Mouse (Mus musculus) left cerebral cortex, adult 2 months (tissue): ENCODE results near the gene Dcdc2b. TPM values are rescaled to one million over a fixed set of nuclear protein-coding genes. Genes with fewer than 3 reads are reported as not detected.

Experiments
- DNase-seq, 2 experiments: peaks; one replicate each; pipeline ENCODE4 v3.0.0; 2021 to 2022; ENCODE audit warnings: low spot score in 2 of 2, mixed read lengths in 1 of 2; ENCODE audit errors: extremely low spot score in 1 of 2
- H3K27ac ChIP-seq: fragments of 200-600 bp; 2 replicates; pipeline ENCODE4 v1.8.1; 2022
- H3K4me3 ChIP-seq: fragments of 200-600 bp; 2 replicates; pipeline ENCODE4 v1.8.1; 2022
- CTCF ChIP-seq: fragments of 200-600 bp; IDR thresholded peaks from 2 replicates; pipeline ENCODE4 v1.8.1; 2022; ENCODE audit warnings: antibody characterized with exemption, mild to moderate bottlenecking, moderate library complexity
- intact Hi-C: fragments of 180-260 bp; cut with DNase I; formaldehyde crosslinking; loops from one replicate; pipeline ENCODE4 v1.15.1; 2025
- total RNA-seq, 2 experiments: library from RNA; stranded (reverse); gene quantifications; 2 replicates each; pipeline ENCODE4 v1.2.3; 2021

The Dcdc2b gene
- total RNA-seq, 2 experiments from 2014 or later, result 5.7 to 6.2 TPM

- no peak overlapping the region for H3K4me3 ChIP-seq
- intact Hi-C loops, result no loop called here
- DNase-seq, result no peak
- TF ChIP-seq CTCF, result no peak
- H3K27ac ChIP-seq, result no peak overlapping the region
Observed at GRCm38 (mm10) chr4:129631867-129632266, 17.8 kb upstream of the Dcdc2b start.

GRCm38 (mm10) chr4:129630944-129631343 is 16.9 kb upstream of the Dcdc2b start:
- Histone ChIP-seq H3K27ac (no peak overlapping the region), H3K4me3 (no peak overlapping the region)
- intact Hi-C loops, result no loop called here
- DNase-seq, result no peak
- TF ChIP-seq CTCF, result no peak

- no peak for TF ChIP-seq CTCF
- no peak overlapping the region for H3K4me3 ChIP-seq
- intact Hi-C loops, result no loop called here
- H3K27ac ChIP-seq, result peak overlapping the region; percentile 93; the same call in 1 of the 2 replicates
- no peak for DNase-seq
Observed at GRCm38 (mm10) chr4:129626035-129626434, 12.0 kb upstream of the Dcdc2b start.

GRCm38 (mm10) chr4:129625496-129625895 is 11.4 kb upstream of the Dcdc2b start:
- Histone ChIP-seq H3K4me3 (no peak overlapping the region), H3K27ac (peak overlapping the region; percentile 93)
- no peak for TF ChIP-seq CTCF
- no peak for DNase-seq
- intact Hi-C loops, result loop anchor here (2.0 kb wide), 1 partner anchor 15 kb away; the partner anchor contains the start of gene Txlna

GRCm38 (mm10) chr4:129625029-129625370 is 10.9 kb upstream of the Dcdc2b start:
- peak overlapping the region; percentile 80 for H3K4me3 ChIP-seq
- no peak for TF ChIP-seq CTCF
- intact Hi-C loops, result loop anchor here (2.0 kb wide), 1 partner anchor 16 kb away; the partner anchor contains the start of gene Txlna
- peak overlapping the region; percentile 93 for H3K27ac ChIP-seq
- peak; percentile 52 to 65 for DNase-seq

GRCm38 (mm10) chr4:129624281-129625028 is 10.4 kb upstream of the Dcdc2b start:
- Histone ChIP-seq H3K27ac (peak overlapping the region; percentile 97), H3K4me3 (peak overlapping the region; percentile 80)
- intact Hi-C loops, result loop anchor here (2.0 kb wide), 1 partner anchor 16 kb away; the partner anchor contains the start of gene Txlna
- no peak for TF ChIP-seq CTCF
- peak; percentile 82 to 86 for DNase-seq

- intact Hi-C loops, result loop anchor here (2.0 kb wide), 1 partner anchor 17 kb away; the partner anchor contains the start of gene Txlna
- H3K27ac ChIP-seq, result peak within 1 kb of the TSS; percentile 97
- DNase-seq, result peak; percentile 55 to 56
- H3K4me3 ChIP-seq, result peak within 1 kb of the TSS; percentile 80
- TF ChIP-seq CTCF, result no peak
Observed at GRCm38 (mm10) chr4:129623681-129624091, 9.6 kb upstream of the Dcdc2b start, which contains the start of gene Ccdc28b. Gene Ccdc28b, minus strand, starts transcription at chr4:129623947.

GRCm38 (mm10) chr4:129622803-129623535 is 8.9 kb upstream of the Dcdc2b start:
- no peak for TF ChIP-seq CTCF
- peak overlapping the region; percentile 97 for H3K27ac ChIP-seq
- H3K4me3 ChIP-seq, result peak overlapping the region; percentile 80
- intact Hi-C loops, result no loop called here
- DNase-seq, result no peak

- DNase-seq, result no peak
- peak overlapping the region; percentile 97 for H3K27ac ChIP-seq
- intact Hi-C loops, result no loop called here
- H3K4me3 ChIP-seq, result peak overlapping the region; percentile 80
- no peak; the same call in 1 of the 2 replicates for TF ChIP-seq CTCF
Observed at GRCm38 (mm10) chr4:129622120-129622802, 8.2 kb upstream of the Dcdc2b start.

- intact Hi-C loops, result no loop called here
- Histone ChIP-seq H3K27ac (peak overlapping the region; percentile 97), H3K4me3 (peak overlapping the region; percentile 80)
- no peak for DNase-seq
- TF ChIP-seq CTCF, result no peak
Observed at GRCm38 (mm10) chr4:129621283-129621841, 7.3 kb upstream of the Dcdc2b start.

GRCm38 (mm10) chr4:129620419-129621282 is 6.6 kb upstream of the Dcdc2b start:
- peak overlapping the region; percentile 30 for H3K27ac ChIP-seq

More at GRCm38 (mm10) chr4:129620419-129621282, 6.6 kb upstream of the Dcdc2b start:
- no peak for DNase-seq
- intact Hi-C loops, result no loop called here
- no peak overlapping the region; the same call in none of the 2 replicates for H3K4me3 ChIP-seq
- TF ChIP-seq CTCF, result no peak
